Mouse (Mus musculus) cortical plate, adult 2 months (tissue): ENCODE data around the gene Chrne. TPM values are rescaled to one million over a fixed set of nuclear protein-coding genes. Genes with fewer than 3 reads are reported as not detected.

Experiments used
- H3K27ac ChIP-seq: fragments of 200-500 bp; 2 replicates; pipeline ENCODE4 v1.5.1; 2012; ENCODE audit warnings: low read length, control low read depth, inconsistent platforms; ENCODE audit not compliant: insufficient read depth
- H3K4me1 ChIP-seq: fragments of 200-500 bp; 2 replicates; pipeline ENCODE4 v1.6.1; 2011; ENCODE audit warnings: low read length; ENCODE audit not compliant: control insufficient read depth, insufficient read depth
- H3K4me3 ChIP-seq: fragments of 200-500 bp; 2 replicates; pipeline ENCODE4 v1.5.1; 2011; ENCODE audit warnings: mild to moderate bottlenecking, low read length, control low read depth; ENCODE audit not compliant: insufficient read depth
- CTCF ChIP-seq: fragments of 200-500 bp; IDR thresholded peaks from 2 replicates; pipeline ENCODE4 v1.5.1; 2011; ENCODE audit warnings: mild to moderate bottlenecking, control low read depth, low read length; ENCODE audit not compliant: insufficient read depth; ENCODE audit errors: extremely low read depth
- POLR2A ChIP-seq: fragments of 200-500 bp; IDR thresholded peaks from 2 replicates; pipeline ENCODE4 v1.6.1; 2011; ENCODE audit warnings: mild to moderate bottlenecking, low read length, control low read depth; ENCODE audit not compliant: insufficient read depth; ENCODE audit errors: extremely low read depth
- polyA plus RNA-seq: library from polyadenylated mRNA; depleted of rRNA; stranded (reverse); fragments of >200 nt; gene quantifications from 2 replicates; pipeline ENCODE4 v1.2.3, GENCODE M21; 2012

Chrne gene
- polyA plus RNA-seq, 1 experiment: 0.27 TPM

DNA sequence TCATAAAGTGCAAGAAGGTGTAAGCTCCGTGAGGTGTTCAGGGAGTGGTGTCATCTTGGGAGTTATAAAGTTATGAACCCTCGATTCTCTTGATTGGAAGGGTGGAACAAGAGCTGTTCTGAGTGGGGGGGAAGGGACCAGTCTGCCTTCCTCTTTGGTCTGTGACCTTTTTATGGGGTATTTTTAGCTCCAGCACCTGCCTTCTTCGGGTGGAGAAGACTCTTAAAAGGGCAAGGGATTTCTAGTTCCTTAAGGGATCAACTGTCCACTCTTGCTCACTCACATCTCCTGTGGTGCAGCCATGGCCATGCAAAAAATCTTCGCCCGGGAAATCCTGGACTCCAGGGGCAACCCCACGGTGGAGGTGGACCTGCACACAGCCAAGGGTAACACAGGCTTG, 38.6 kb upstream of the Chrne start:
- Histone ChIP-seq H3K4me1 (0 out of 2 replicates have a peak, but pooled peaks cover under 1% of the 10 kb centered on the region), H3K4me3 (no peak overlapping the region), H3K27ac (no peak overlapping the region)
- TF ChIP-seq POLR2A (no peak), CTCF (no peak)

DNA sequence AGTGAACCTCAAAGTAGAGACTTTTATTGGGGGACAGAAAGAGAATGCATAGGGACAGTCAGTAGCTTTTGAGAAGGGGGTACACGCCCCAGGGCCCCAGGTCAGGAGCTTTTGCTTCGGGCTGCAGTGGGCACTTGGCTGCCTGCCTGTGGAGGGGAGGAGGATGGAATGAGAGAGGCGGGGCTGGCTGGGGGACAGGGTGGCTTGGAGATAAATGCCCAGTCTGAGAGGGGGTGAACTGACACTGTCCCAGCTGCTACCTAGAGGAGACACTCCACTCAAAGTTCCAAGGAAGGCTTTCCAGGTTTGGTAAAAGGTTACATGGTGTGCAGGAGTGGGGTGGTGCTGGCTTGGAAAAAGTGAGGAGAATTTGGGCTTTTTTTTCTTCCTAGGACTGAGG, 37.9 kb upstream of the Chrne start, which contains the start of gene Eno3:
Eno3 (plus strand) TSS at position 239 of the 400 bp plus-strand sequence.
- Histone ChIP-seq H3K27ac (no peak within 1 kb of the TSS), H3K4me1 (0 out of 2 replicates have a peak, but pooled peaks cover 1% of the 10 kb centered on the region), H3K4me3 (peak within 1 kb of the TSS; percentile 100; the same call in 1 of the 2 replicates)
- no peak for TF ChIP-seq POLR2A
- TF ChIP-seq CTCF: no peak

DNA sequence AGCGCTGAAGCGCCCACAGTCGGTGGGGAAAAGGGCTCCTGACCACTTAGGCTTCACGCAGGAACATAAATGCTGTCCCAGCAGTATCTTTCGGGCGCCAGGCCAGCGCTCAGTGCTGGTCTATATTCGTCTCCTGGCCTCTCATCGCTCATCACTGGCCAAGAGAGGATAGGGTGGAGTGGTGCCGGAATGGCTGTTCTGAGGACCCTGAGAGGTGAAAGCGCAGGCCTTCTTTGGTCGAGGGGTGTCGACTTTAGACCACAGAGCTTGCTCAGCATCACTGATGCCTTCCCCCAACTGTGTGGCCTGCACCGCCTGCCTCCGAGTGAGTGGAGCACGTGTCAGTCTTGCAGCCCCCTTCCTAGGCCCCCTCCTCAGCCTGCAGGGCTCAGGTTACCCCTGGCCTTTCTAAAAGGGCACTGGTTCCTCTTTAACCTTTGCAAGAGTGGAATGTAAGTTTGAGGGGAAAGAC, 37.5 kb upstream of the Chrne start:
- Histone ChIP-seq H3K4me1 (0 out of 2 replicates have a peak, but pooled peaks cover 1% of the 10 kb centered on the region), H3K4me3 (peak overlapping the region; percentile 100; the same call in 1 of the 2 replicates), H3K27ac (no peak overlapping the region)
- no peak for TF ChIP-seq CTCF
- no peak for TF ChIP-seq POLR2A

DNA sequence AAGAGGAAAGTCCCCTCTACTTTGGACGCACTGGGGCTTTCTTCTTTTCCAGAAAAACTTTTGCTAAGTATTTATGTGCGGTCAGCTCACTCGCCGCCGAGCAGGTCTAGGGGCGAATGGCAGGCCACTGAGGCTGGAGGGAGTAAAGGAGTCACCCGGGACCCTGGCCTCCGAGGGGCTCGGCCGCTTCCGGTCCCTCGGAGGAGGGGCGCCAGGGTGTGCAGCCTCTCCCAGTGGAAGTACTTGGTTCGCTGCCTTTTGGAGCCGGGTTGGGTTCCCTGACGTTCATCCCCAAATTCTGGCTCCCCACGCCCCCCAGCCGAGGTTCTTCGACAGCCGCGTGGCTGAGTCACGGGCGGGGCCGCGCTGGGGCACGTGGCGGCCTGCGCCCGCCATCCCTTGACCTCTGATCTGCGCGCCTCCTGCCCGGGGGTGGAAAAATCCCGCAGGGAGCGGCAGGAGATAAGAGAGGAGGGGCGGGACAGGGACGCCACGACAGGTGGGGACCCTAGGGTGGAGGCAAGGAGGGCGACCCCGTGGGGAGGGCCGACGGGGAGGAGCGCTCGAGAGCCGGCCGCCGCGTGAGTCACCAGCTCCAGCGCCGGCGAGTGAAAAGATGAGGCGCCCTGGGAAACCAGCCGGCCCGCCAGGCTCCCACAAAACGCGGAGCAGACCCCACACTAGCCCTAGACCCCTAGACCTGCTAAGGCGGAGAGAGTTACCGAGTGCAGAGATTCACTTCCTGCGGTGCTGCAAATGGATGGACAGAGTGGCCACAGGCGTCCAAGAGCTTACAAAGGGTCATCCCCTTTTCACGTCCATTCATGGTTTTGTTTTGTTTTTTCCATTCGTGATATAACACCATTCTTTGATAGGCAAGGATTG, 36.8 kb upstream of the Chrne start:
- H3K27ac ChIP-seq: no peak overlapping the region
- TF ChIP-seq CTCF (no peak), POLR2A (no peak)

DNA sequence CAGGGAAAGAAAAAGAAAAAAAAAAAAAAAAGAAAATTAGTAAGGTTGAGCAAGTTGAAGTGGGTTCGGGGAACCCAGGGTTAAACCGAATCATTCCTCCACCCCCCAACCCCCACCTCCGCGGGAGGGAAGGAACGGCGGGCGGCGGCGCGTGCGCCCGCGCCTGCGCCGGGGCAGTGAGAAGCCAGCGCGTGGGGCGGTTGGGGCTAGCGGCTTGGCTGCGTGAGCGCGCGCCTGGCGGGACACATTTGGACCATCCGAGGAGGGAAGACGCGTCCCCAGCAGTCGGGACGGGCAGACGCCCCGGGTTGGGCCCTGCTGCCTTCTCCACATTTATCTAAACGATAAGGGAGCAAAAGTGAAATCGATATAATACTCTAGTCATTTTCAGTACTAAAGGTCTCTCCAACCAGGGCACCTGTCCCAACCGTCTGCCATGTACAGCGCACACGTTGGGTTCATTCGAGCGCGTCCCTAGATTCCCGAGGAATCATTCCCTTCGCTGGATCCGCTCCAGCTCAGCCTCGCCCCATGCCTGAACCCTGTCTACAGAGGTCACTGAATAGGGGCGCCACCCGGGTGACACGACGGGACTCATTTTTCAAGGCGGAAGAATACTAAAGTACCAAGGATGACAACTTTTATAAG, 36.0 kb upstream of the Chrne start:
- TF ChIP-seq POLR2A (0 out of 2 replicates have a peak, but pooled peaks have one; percentile 30), CTCF (no peak)
- H3K4me3 ChIP-seq: peak overlapping the region; percentile 100
- 0 out of 2 replicates have a peak, but pooled peaks cover 1% of the 10 kb centered on the region for H3K4me1 ChIP-seq
- 0 out of 2 replicates have a peak overlapping the region, but pooled peaks have one; percentile 53 for H3K27ac ChIP-seq

More for the DNA sequence above, 36.8 kb upstream of the Chrne start:
- Histone ChIP-seq H3K4me3 (peak overlapping the region; percentile 100), H3K4me1 (0 out of 2 replicates have a peak, but pooled peaks cover 1% of the 10 kb centered on the region)

DNA sequence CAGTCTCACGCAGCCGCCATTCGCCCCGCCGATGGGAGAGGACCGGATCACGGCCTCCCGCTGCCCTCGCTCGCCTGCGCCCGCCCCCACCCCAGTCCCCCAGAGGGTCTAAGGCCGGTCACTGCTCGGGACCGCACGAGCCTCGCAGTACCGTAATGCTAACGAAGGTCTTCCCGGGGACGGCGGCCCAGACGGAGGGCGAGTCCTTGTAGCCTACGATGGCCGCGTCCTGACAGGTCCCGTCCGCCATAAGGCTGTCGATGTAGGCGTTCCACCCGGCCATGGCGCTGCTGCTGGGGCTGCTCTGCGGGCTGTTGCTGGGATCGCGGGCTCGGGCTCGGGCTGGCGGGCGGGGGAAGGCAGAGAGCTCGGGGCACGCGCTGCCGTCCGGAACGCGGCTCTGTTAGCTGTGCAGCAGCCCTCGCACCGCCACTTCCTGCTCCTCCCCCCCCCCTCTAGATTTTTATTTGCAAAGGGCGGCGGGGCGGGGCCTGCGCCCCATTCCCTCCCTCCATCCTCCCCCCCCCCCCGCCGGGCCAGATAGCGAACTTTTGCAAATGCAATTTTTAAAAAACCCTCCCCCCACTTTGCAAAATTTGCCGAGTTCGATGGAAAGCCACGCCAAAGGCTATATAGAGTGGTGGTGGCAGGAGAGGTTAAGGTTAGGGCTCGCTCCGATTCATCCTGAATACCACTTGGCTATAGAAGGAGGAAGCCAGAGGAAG, 35.3 kb upstream of the Chrne start, which contains the start of gene Pfn1:
Pfn1 (minus strand) TSS at position 447 of the 725 bp plus-strand sequence.
- peak within 1 kb of the TSS; percentile 100 for H3K4me3 ChIP-seq
- H3K4me1 ChIP-seq: peaks cover 1% of the 10 kb centered on the region; the same call in 1 of the 2 replicates
- TF ChIP-seq CTCF: no peak
- peak; percentile 69 for TF ChIP-seq POLR2A
- peak within 1 kb of the TSS; percentile 100 for H3K27ac ChIP-seq

DNA sequence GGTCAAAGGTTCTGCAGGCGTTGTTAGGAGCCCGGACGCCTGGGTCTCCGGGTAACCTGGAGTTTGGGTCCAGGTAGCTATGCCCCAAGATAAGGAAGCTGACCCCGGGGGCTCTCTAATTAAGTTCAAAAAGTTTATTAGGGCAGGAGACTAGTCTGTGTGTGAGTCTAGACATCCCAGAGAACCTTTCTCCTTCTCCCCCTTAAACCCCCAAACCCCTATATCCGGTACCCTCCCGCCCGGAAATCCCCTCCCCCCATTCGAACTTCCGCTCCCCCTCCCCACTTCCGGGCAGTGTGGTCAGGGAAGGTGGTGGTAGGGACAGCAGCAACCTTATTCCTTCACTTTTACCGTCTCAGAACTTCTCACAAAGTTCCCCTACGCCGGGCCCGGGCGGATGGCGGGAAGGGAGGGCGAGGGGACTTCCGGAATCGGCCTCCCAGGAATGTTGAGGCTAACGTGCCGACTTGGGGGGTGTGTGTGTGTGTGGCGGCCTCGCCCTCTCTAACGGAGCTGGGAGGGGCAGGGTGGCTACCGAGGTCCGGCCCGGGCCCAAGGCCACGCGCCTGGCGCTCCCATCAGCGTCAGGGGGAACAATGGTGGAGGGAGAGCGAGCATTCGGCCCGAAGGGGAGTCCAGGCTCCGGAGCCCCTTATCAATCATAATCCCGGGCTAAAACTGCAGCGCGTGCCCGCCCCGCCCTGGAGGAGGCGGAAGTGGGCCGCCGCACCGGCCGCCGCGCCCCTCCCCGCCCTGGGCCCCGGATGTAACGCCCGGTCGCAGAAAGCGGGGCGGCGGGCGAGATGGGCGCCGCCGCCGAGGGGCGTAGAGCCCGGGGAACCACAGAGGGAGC, 34.6 kb upstream of the Chrne start:
- Histone ChIP-seq H3K27ac (peak overlapping the region; percentile 100), H3K4me3 (peak overlapping the region; percentile 100), H3K4me1 (peaks cover 3% of the 10 kb centered on the region; the same call in 1 of the 2 replicates)
- no peak for TF ChIP-seq CTCF
- TF ChIP-seq POLR2A: no peak

DNA sequence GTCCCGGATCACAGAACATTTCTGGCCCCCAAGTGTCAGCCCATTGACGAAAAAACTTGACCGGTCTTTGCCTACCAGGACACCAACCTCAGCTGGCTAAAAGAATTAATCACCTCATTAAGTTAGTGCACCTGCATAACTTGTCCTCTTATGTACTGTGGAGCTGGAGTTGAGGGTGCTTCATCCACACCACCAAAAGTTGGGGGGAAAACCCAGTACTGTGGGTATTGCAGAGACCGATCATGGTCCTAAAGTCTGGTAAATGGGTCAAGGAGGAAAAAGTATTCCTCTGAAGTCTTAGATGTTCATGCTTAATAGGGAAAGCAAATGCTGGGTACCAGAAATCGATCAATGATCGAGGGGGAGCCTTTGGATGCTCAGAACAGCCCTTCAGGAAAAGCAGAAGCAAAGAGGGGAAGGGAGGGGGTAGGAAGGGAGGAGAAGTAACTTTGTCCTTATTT, 33.9 kb upstream of the Chrne start:
- TF ChIP-seq POLR2A (no peak), CTCF (no peak)
- no peak overlapping the region for H3K27ac ChIP-seq
- peaks cover 3% of the 10 kb centered on the region; the same call in 1 of the 2 replicates for H3K4me1 ChIP-seq
- H3K4me3 ChIP-seq: peak overlapping the region; percentile 100; the same call in 1 of the 2 replicates
